Mouse (Mus musculus) spleen, adult 10 weeks (tissue): Measurements from ENCODE around the gene Gm5565. TPM values are rescaled to one million over a fixed set of nuclear protein-coding genes. Genes with fewer than 3 reads are reported as not detected.

Source experiments
- polyA plus RNA-seq: library from polyadenylated mRNA; stranded (reverse); fragments of 350-450 nt; fragmentation: Illumina TruSeq; extraction: RNeasy Lipid Tissue Mini Kit (QIAGEN cat#74804); gene quantifications from one replicate; pipeline ENCODE4 v1.2.3, GENCODE M21; 2015; ENCODE audit warnings: low replicate concordance; ENCODE audit not compliant: insufficient read depth

The Gm5565 gene
- polyA plus RNA-seq, result not detected

GRCm38 (mm10) chr5:146160439-146160838 is at the start of gene Gm5565:
TSS of gene Gm5565 (minus strand) at chr5:146160539.

GRCm38 (mm10) chr5:146185204-146185603 is 24.9 kb upstream of the Gm5565 start, which contains the start of gene 1700001J03Rik:
TSS of gene 1700001J03Rik (minus strand) at chr5:146185304.

GRCm38 (mm10) chr5:146170621-146171020 is 10.3 kb upstream of the Gm5565 start, which contains the start of gene Gm6309:
TSS of gene Gm6309 (minus strand) at chr5:146170721.

Other genes starting within 250 kb of the Gm5565 start
- not detected for gene Cyp3a25, start 150.9 kb downstream of the Gm5565 start, polyA plus RNA-seq
- gene Cyp3a59, start 81.3 kb downstream of the Gm5565 start, polyA plus RNA-seq, result not detected
- gene Gm6309, start 10.2 kb upstream of the Gm5565 start, polyA plus RNA-seq, result not detected
- 0.80 TPM for gene 1700001J03Rik, start 24.8 kb upstream of the Gm5565 start, polyA plus RNA-seq
- 46.7 TPM for gene Rnf6, start 61.0 kb upstream of the Gm5565 start, polyA plus RNA-seq
- gene Cdk8, start 70.7 kb upstream of the Gm5565 start, polyA plus RNA-seq, result 49.3 TPM
- 1.4 TPM for gene Wasf3, start 224.4 kb upstream of the Gm5565 start, polyA plus RNA-seq